Mouse (Mus musculus) layer of hippocampus, postnatal 14 days (tissue): Measurements from ENCODE around the gene Pigl. TPM values are rescaled to one million over a fixed set of nuclear protein-coding genes. Genes with fewer than 3 reads are reported as not detected.
"Not testable (repeated sequence)": the region's sequence is repeated elsewhere in the genome, so short reads cannot be mapped to it uniquely, and the experiment has no call there.

Source experiments
- DNase-seq, 2 experiments: peaks; one replicate each; pipeline ENCODE4 v3.0.0; 2021 to 2022; ENCODE audit warnings: low spot score in 2 of 2, mixed read lengths in 1 of 2
- total RNA-seq, 2 experiments: library from RNA; stranded (reverse); gene quantifications; 2 replicates each; pipeline ENCODE4 v1.2.3; 2021

The Pigl gene
- total RNA-seq, 2 experiments from 2014 or later, result 6.6 to 7.1 TPM

GRCm38 (mm10) chr11:62466546-62466945, 8.3 kb downstream of the Pigl start:
- DNase-seq, result no peak

- not testable (repeated sequence) for DNase-seq
Observed at GRCm38 (mm10) chr11:62467289-62467688, 9.0 kb downstream of the Pigl start.

- no peak for DNase-seq
Observed at GRCm38 (mm10) chr11:62470451-62470850, 12.2 kb downstream of the Pigl start.

- no peak for DNase-seq
Observed at GRCm38 (mm10) chr11:62473516-62473915, 15.3 kb downstream of the Pigl start.

GRCm38 (mm10) chr11:62476156-62476555, 17.9 kb downstream of the Pigl start:
- no peak for DNase-seq

GRCm38 (mm10) chr11:62478931-62479330, 20.7 kb downstream of the Pigl start:
- DNase-seq, result peak in 1 of 2 experiments; percentile 4

- DNase-seq, result no peak
Observed at GRCm38 (mm10) chr11:62479581-62479980, 21.3 kb downstream of the Pigl start.

GRCm38 (mm10) chr11:62486949-62487348, 28.7 kb downstream of the Pigl start:
- DNase-seq, result no peak

- DNase-seq, result no peak
Observed at GRCm38 (mm10) chr11:62487540-62488350, 29.5 kb downstream of the Pigl start.

- DNase-seq, result no peak
Observed at GRCm38 (mm10) chr11:62493701-62494100, 35.4 kb downstream of the Pigl start.

- DNase-seq, result peak; percentile 16 to 39
Observed at GRCm38 (mm10) chr11:62494754-62495275, 36.6 kb downstream of the Pigl start.

- peak in 1 of 2 experiments; percentile 7 for DNase-seq
Observed at GRCm38 (mm10) chr11:62495276-62495801, 37.1 kb downstream of the Pigl start.

GRCm38 (mm10) chr11:62496151-62496715, 38.0 kb downstream of the Pigl start:
- no peak for DNase-seq

GRCm38 (mm10) chr11:62497181-62497580, 38.9 kb downstream of the Pigl start:
- DNase-seq, result no peak

- DNase-seq, result no peak
Observed at GRCm38 (mm10) chr11:62498802-62499201, 40.5 kb downstream of the Pigl start.

GRCm38 (mm10) chr11:62500529-62500928, 42.3 kb downstream of the Pigl start:
- DNase-seq, result no peak

GRCm38 (mm10) chr11:62507683-62508082, 49.4 kb downstream of the Pigl start:
- no peak for DNase-seq

- DNase-seq, result not testable (repeated sequence)
Observed at GRCm38 (mm10) chr11:62508365-62508764, 50.1 kb downstream of the Pigl start.

GRCm38 (mm10) chr11:62508816-62509215, 50.6 kb downstream of the Pigl start:
- DNase-seq, result not testable (repeated sequence)

GRCm38 (mm10) chr11:62509571-62509970, 51.3 kb downstream of the Pigl start:
- DNase-seq, result no peak

GRCm38 (mm10) chr11:62510956-62511355, 52.7 kb downstream of the Pigl start:
- no peak for DNase-seq
